Mouse (Mus musculus): Measurements from ENCODE around the gene Gpr84. TPM values are rescaled to one million over a fixed set of nuclear protein-coding genes. Genes with fewer than 3 reads are reported as not detected.

Gene Gpr84
- total and polyA plus RNA-seq, 2 experiments from 2014 or later, result 0.30 to 0.58 TPM

GRCm38 (mm10) chr15:103293375-103293774 is 17.0 kb downstream of the Gpr84 start:
- Histone ChIP-seq H3K9ac (replicated peaks; ENCODE audit: low read length) (no peak overlapping the region), H3K36me3 (ENCODE audit: insufficient read depth, low read length) (peaks cover 10% of the 10 kb centered on the region; the same call in 1 of the 2 replicates), H3K4me3 (ENCODE audit: low read length) (no peak overlapping the region), H3K4me2 (ENCODE audit: low read depth, low read length) (no peak overlapping the region), H3K4me1 (ENCODE audit: insufficient read depth, low read length) (no peaks in the 10 kb centered on the region; the same call in 1 of the 2 replicates), H3K27ac (no peak overlapping the region), H3K9me3 (ENCODE audit: low read length) (no peaks in the 10 kb centered on the region), H3K27me3 (ENCODE audit: insufficient read depth, low read length) (no peaks in the 10 kb centered on the region)
- peak; percentile 39 for TF ChIP-seq CTCF (IDR thresholded peaks at IDR 0.05; ENCODE audit: low read depth)
- no peak for DNase-seq (ENCODE audit: low spot score)
- 94% methylated on average over 2 of the region's 2 CpGs for WGBS
- no peak for ATAC-seq

GRCm38 (mm10) chr15:103292673-103293345 is 17.6 kb downstream of the Gpr84 start:
- no peak overlapping the region for H3K4me2 ChIP-seq (ENCODE audit: low read depth, low read length)
- peaks cover 10% of the 10 kb centered on the region; the same call in 1 of the 2 replicates for H3K36me3 ChIP-seq (ENCODE audit: insufficient read depth, low read length)
- peak overlapping the region; percentile 32; the same call in 1 of the 2 replicates for H3K27ac ChIP-seq
- 70% methylated on average over 4 of the region's 4 CpGs for WGBS
- DNase-seq (ENCODE audit: low spot score) (no peak), ATAC-seq (no peak)
- no peaks in the 10 kb centered on the region; the same call in 1 of the 2 replicates for H3K4me1 ChIP-seq (ENCODE audit: insufficient read depth, low read length)
- TF ChIP-seq CTCF (IDR thresholded peaks at IDR 0.05; ENCODE audit: low read depth), result no peak
- no peak overlapping the region for H3K4me3 ChIP-seq (ENCODE audit: low read length)
- H3K9ac ChIP-seq (replicated peaks; ENCODE audit: low read length), result no peak overlapping the region
- H3K27me3 ChIP-seq (ENCODE audit: insufficient read depth, low read length), result no peaks in the 10 kb centered on the region
- no peaks in the 10 kb centered on the region for H3K9me3 ChIP-seq (ENCODE audit: low read length)

- Histone ChIP-seq H3K27me3 (ENCODE audit: insufficient read depth, low read length) (no peaks in the 10 kb centered on the region), H3K4me1 (ENCODE audit: insufficient read depth, low read length) (peaks cover 1% of the 10 kb centered on the region; the same call in 1 of the 2 replicates), H3K4me3 (ENCODE audit: low read length) (no peak overlapping the region), H3K36me3 (ENCODE audit: insufficient read depth, low read length) (peaks cover 9% of the 10 kb centered on the region; the same call in 1 of the 2 replicates), H3K9me3 (ENCODE audit: low read length) (no peaks in the 10 kb centered on the region), H3K9ac (replicated peaks; ENCODE audit: low read length) (no peak overlapping the region), H3K4me2 (ENCODE audit: low read depth, low read length) (no peak overlapping the region), H3K27ac (peak overlapping the region; percentile 11; the same call in 1 of the 2 replicates)
- ATAC-seq, result no peak
- no peak for DNase-seq (ENCODE audit: low spot score)
- no peak for TF ChIP-seq CTCF (IDR thresholded peaks at IDR 0.05; ENCODE audit: low read depth)
- 82% methylated on average over 9 of the region's 9 CpGs for WGBS
Observed at GRCm38 (mm10) chr15:103290843-103291242, 19.6 kb downstream of the Gpr84 start.

GRCm38 (mm10) chr15:103290417-103290816 is 20.0 kb downstream of the Gpr84 start:
- no peak for TF ChIP-seq CTCF (IDR thresholded peaks at IDR 0.05; ENCODE audit: low read depth)
- no peaks in the 10 kb centered on the region for H3K9me3 ChIP-seq (ENCODE audit: low read length)
- H3K36me3 ChIP-seq (ENCODE audit: insufficient read depth, low read length), result peaks cover 5% of the 10 kb centered on the region; the same call in 1 of the 2 replicates
- ATAC-seq, result no peak
- peak overlapping the region; percentile 11; the same call in 1 of the 2 replicates for H3K27ac ChIP-seq
- no peak for DNase-seq (ENCODE audit: low spot score)
- H3K4me2 ChIP-seq (ENCODE audit: low read depth, low read length), result no peak overlapping the region
- H3K4me1 ChIP-seq (ENCODE audit: insufficient read depth, low read length), result 0 out of 2 replicates have a peak, but pooled peaks cover 3% of the 10 kb centered on the region
- 78% methylated on average over 6 of the region's 6 CpGs for WGBS
- no peaks in the 10 kb centered on the region for H3K27me3 ChIP-seq (ENCODE audit: insufficient read depth, low read length)
- no peak overlapping the region for H3K9ac ChIP-seq (replicated peaks; ENCODE audit: low read length)
- H3K4me3 ChIP-seq (ENCODE audit: low read length), result no peak overlapping the region

GRCm38 (mm10) chr15:103289600-103289999 is 20.8 kb downstream of the Gpr84 start:
- H3K4me3 ChIP-seq (ENCODE audit: low read length), result no peak overlapping the region
- H3K4me1 ChIP-seq (ENCODE audit: insufficient read depth, low read length), result 0 out of 2 replicates have a peak, but pooled peaks cover 3% of the 10 kb centered on the region
- 0 out of 2 replicates have a peak overlapping the region, but pooled peaks have one; percentile 9 for H3K9ac ChIP-seq (replicated peaks; ENCODE audit: low read length)
- H3K27ac ChIP-seq, result no peak overlapping the region; the same call in 1 of the 2 replicates
- ATAC-seq, result no peak
- H3K4me2 ChIP-seq (ENCODE audit: low read depth, low read length), result no peak overlapping the region
- DNase-seq (ENCODE audit: low spot score), result no peak
- peaks cover 4% of the 10 kb centered on the region; the same call in 1 of the 2 replicates for H3K36me3 ChIP-seq (ENCODE audit: insufficient read depth, low read length)
- WGBS, result 30% methylated on average over 5 of the region's 5 CpGs
- no peaks in the 10 kb centered on the region for H3K9me3 ChIP-seq (ENCODE audit: low read length)
- H3K27me3 ChIP-seq (ENCODE audit: insufficient read depth, low read length), result no peaks in the 10 kb centered on the region
- TF ChIP-seq CTCF (IDR thresholded peaks at IDR 0.05; ENCODE audit: low read depth), result no peak

- H3K27me3 ChIP-seq (ENCODE audit: insufficient read depth, low read length), result no peaks in the 10 kb centered on the region
- TF ChIP-seq CTCF (IDR thresholded peaks at IDR 0.05; ENCODE audit: low read depth), result no peak
- peak overlapping the region; percentile 51 for H3K27ac ChIP-seq
- DNase-seq (ENCODE audit: low spot score), result peak; percentile 82
- no peak overlapping the region for H3K4me3 ChIP-seq (ENCODE audit: low read length)
- H3K4me1 ChIP-seq (ENCODE audit: insufficient read depth, low read length), result 0 out of 2 replicates have a peak, but pooled peaks cover 3% of the 10 kb centered on the region
- no peak overlapping the region for H3K4me2 ChIP-seq (ENCODE audit: low read depth, low read length)
- WGBS, result 38% methylated on average over 1 of the region's 1 CpGs
- ATAC-seq, result peak; percentile 91
- H3K36me3 ChIP-seq (ENCODE audit: insufficient read depth, low read length), result no peaks in the 10 kb centered on the region; the same call in 1 of the 2 replicates
- H3K9ac ChIP-seq (replicated peaks; ENCODE audit: low read length), result no peak overlapping the region
- no peaks in the 10 kb centered on the region for H3K9me3 ChIP-seq (ENCODE audit: low read length)
Observed at GRCm38 (mm10) chr15:103285778-103286417, 24.5 kb downstream of the Gpr84 start.
